Mouse (Mus musculus): ENCODE measurements around the gene Pfas.

The Pfas gene

DNA sequence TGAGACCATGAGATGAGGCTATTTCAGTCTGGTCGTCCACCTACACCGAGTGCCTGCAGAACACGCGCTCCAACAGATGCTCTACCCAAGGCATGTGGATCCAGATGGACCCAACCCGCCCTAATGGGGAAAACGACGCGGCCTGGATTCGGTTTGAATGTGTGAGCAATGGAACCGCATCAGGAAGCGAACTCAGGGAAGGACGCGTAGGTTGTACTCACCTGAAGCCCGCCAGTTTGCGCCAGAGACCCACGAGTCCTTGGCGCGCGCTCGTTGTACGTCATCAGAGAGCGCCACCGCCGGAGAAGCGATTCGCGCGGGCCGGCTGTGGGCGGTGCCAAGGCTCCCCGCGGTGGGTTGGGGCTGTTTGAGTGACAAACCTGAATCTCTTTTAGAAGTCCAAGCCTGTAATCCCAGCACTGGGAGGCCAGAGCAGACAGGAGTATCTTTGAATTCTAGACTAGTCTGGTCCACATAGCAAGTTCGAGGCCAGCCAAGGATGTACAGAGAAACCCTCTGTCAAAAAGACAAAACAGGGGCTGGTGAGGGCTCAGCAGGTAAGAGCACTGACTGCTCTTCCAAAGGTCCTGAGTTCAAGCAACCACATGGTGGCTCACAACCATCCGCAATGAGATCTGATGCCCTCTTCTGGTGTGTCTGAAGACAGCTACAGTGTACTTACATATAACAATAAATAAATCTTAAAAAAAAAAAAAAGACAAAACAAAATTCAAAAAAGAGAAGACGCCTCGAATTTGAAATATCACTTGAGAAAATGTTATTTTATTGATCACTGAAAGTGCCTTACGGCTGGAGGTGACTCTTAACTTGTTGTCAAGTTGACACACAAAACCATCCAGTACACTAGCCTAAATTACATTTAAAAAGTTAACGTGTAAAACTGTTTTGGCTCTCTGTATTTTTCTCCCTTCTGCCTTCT is at the start of gene Pfas:
Pfas (minus strand) TSS at position 279 of the 940 bp plus-strand sequence.
- peak; percentile 80 to 84 for DNase-seq (ENCODE audit: low spot score in 2 of 2)

DNA sequence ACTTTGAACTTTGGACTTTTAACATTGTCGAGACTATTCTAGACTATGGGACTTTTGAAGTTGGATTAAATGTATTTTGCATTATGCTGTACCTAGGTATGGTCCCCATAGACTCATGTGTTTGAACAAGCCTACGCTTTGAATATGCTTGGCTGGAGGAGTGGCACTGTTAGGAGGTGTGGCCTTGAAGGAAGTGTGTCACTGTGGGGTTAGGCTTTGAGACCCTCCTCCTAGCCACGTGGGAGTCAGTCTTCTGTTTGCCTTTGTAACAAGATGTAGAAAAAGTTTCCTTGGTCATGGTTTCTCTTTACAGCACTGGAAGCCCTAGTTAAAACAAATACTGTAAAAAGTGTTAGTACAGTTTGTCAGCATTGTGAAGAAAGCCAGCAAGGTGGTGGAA is 45.6 kb upstream of the Pfas start:
- DNase-seq (ENCODE audit: low spot score in 2 of 2) = no peak

DNA sequence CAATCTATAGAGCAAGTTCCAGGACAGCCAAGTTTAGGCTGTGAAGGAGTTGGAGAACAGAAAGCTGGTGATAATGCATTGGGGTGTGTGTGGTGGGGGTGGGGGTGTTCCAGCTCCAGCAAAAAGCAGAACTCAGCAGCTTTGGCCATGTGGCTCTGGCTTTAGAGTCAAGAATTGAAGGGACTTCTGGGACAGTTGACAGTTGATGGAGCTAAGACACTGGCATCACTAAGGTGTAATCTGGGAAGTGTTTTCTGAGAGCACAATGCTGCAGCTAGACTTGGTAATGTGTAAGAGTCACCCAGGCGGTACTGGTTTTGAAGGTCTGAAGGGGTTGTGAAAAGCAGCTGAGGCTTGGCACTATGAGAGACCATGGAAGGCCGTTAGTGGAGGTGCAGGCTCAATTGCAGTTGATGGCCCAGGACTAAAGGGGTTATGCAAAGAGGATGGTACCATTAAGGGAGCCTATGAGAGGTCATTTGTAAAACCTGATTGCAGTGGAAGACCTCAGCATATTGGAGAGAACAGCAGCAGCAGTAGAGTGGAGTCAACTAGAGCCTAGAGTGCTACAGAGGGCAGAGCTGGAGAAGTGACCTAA is 44.7 kb upstream of the Pfas start:
- no peak for DNase-seq (ENCODE audit: low spot score in 2 of 2)

DNA sequence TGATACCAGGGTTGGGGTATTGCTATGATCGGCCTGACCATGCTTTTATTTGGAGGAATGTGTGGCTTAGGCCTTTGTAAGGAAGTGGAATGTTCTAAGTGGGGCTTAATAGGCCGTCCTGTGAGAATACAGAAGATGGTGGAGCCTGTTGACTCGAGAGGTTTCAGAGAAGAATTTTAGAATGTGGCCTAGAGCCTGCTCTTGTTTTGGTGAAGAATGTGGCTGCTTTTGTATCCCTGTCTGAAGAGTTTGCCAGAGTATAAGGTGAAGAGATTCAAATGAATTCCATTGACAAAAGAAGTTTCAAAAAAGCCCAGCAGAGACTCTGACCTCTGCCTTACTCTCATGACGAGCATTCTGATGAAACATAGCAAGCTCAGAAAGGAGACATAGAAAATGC is 43.5 kb upstream of the Pfas start:
- DNase-seq (ENCODE audit: low spot score in 2 of 2) = no peak

DNA sequence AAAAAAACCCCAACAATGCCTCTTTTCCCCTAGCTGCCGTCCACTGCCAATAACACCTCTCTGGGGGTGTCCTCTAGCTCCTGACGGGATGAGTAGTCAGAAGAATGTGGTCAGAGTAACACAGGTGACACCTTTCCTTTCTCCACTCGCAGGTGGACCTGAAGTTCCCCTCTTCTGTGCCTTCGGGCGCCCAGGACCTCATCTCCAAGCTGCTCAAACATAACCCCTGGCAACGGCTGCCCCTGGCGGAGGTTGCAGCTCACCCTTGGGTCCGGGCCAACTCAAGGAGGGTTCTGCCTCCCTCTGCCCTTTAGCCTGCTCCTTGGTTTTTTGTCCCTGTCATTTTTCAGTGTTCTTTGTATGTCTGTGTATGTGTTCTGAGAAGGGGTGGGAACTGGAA is 42.5 kb upstream of the Pfas start:
- no peak for DNase-seq (ENCODE audit: low spot score in 2 of 2)

DNA sequence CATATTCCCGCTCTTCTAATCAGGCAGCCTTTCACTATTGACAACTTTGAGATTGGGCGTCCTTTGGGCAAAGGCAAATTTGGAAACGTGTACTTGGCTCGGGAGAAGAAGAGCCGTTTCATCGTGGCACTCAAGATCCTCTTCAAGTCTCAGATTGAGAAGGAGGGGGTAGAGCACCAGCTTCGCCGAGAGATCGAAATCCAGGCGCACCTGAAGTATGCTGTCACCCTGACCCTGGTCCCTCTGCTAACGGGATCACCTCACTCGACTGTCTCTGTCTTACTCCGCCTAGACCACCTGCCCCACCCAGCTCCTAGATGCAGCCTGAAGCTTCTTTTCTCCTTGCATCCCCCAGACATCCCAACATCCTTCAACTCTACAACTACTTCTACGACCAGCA is 39.9 kb upstream of the Pfas start:
- DNase-seq (ENCODE audit: low spot score in 2 of 2) = no peak

DNA sequence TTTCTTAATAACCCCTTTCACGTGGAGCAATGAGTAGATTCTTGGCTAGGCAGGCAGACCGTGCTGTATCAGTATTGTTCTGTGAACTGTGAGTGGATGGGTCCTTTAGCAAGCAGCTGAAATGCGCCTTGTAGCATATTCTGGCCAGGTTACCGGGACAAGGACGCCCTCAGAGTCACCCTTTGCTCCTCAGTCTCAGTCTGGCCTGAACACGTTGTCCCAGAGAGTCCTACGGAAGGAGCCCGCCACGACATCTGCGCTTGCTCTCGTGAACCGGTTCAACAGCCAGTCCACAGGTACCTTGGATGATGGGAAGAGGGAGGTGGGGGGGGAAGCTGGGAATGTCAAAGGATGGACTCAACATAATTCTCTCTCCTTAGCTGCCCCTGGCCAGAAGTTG is 39.3 kb upstream of the Pfas start:
- DNase-seq (ENCODE audit: low spot score in 2 of 2) = no peak

DNA sequence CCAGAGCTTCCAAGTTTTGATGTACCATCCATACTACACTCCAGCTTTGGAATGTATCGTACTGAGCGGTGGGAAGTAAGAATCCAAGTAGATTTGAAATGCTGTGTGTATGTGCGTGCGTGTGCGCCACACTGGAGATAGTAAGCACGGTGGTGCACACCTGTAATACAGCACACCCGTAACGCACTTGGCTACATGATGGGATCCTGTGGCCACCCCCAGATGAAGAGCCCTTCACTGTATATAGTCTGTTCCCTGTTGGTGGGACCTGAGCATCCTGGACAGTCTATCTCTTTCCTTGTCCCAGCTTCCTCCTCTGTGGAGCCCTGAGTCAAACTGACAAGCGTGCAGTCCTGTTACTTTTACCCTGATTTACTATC is 38.1 kb upstream of the Pfas start:
- no peak for DNase-seq (ENCODE audit: low spot score in 2 of 2)

DNA sequence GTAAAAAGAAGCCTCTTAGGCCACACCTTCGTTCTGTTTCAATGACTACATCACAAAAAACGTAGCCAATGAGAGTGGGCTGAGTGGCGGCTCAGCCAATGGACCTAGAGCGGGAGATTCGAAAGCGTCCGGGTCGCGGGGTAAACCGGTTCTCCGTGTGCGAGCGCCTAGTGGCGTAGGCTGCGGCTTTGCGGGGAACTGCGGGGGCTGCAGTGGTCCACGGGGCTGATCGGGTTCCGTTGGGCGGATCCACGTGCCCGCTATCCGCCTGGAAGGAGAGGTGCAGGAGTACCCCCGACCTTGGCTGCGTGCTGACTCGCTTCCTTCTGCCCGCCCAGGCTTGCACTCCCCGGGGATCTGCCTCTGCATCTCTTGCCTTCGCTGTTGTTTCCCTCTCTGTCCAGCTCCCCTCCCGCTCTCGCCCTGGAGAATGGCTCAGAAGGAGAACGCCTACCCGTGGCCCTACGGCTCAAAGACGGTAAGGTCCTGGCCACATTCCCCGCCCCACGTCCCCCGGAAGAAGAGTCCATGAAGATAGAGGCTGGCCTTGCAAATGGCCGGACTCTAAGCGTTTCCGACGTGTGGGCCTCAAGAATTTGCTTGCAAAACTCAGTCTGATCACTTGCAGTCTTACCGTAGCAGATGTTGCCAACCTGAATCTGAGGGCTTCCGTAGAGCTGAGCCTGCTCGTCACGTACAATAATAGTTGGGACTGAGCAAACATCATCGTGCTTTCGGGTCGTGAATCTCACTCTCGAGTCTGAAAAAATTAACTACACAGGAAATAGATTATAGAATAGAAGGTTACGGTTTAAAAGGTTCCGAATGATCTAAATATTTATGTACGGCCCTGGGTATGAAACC is 37.5 kb upstream of the Pfas start, which contains the start of gene Aurkb:
Aurkb (plus strand) TSS at position 117 of the 864 bp plus-strand sequence.
- peak; percentile 65 to 70 for DNase-seq (ENCODE audit: low spot score in 2 of 2)

DNA sequence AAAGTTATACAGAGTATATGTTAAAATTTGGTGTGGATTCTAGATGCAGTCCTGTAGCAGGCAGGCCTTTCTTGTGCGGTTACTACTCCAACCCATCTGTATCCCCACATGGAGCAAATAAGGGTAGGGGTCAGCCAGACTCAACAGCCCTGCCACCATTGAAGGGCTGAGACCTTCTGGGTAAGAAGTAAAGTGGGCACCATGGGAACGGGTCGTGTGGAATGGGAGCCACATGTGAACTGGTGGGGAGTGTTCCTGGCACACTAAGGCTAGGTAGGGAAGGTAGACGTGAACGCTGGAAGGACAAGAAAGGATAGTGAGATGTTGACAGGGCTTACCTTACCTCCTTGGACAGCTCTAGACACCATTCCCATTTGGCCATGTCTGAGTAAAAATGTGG is 29.9 kb upstream of the Pfas start:
- no peak for DNase-seq (ENCODE audit: low spot score in 2 of 2)

DNA sequence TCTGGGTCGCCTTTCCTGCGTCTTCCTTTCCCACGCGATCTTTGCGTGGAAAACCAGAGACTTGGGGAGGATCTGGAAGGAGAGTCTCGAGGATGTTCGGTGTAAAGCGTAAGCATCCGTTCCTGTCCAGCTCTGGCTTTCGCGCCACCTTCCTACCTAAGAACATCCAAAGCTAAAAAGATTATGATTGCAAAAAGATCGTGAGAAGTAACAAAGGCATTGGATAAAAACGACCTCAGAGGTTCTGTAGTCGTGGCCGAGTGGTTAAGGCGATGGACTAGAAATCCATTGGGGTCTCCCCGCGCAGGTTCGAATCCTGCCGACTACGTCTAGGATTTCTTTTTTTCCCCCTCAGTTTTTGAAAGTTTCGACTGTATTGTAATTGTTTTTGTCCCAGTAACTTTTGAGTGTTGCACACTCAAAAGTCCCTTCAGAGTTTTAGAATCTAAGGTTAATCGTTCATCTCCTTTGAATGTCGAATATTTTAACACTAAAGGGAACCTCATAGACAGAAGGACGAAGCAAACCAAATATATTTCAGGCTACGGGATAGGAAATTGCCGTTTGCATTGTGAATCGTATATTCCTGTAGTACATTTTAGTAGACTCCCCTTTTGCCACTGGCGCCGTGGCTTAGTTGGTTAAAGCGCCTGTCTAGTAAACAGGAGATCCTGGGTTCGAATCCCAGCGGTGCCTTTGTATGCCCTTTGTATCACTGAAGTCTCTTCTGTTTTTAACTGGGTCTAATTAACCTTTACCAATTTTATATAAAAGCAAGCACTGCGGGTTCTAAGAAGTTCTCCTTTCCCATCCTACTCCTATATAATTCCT is 29.2 kb upstream of the Pfas start:
- DNase-seq (ENCODE audit: low spot score in 2 of 2) = peak; percentile 66 to 71

DNA sequence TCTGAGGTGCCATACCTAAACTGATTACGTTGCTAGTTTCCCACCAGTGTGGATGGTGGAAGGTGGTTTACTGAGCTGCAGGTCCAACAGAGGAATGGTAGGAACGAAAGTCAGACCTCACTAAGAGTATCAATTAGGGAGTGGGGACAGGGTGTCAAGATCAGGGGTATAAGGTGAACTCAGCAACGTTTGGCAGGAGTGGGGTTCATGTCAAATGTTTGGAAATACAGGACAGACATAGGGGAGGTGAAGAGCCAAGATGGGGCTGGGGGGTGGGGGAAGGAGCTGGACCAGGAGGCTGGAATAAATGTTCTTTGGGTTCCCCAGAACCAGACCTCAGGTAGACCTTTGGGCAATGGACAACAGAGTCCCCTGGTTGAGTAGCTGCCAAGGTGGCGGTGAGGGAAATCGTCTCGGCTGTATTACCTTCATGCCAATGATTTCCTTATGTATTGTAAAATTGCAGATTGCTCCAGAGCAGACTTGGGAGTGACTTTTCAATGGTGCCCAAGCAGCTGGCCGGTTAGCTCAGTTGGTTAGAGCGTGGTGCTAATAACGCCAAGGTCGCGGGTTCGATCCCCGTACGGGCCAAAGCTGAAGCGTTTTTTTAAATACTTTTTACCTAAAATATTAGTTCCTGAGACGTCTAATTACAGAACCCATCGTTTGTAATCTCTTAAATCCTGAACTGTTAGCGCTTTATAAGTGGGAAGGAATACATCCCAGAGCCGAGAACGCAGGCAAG is 28.4 kb upstream of the Pfas start:
- DNase-seq (ENCODE audit: low spot score in 2 of 2) = peak; percentile 82

DNA sequence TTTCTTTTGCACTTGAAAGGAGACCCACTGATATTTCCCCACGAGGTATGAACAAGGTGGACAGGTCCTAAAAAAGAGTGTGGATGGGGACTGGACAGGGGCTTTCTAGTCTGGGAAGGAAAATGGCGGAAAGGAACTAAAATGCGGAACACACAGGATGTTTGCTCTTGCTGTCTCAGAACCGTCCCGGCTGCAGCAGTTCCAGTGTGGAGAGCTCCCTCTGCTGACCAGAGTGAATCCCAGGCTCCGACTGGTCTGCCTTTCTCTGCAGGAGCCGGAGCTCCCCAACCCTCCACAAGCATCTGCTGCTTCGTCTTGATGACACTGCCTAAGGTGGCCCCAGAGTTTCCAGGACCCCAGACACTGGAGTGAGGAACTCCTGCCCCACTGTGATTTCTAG is 27.6 kb upstream of the Pfas start:
- peak; percentile 47 to 81 for DNase-seq (ENCODE audit: low spot score in 2 of 2)

DNA sequence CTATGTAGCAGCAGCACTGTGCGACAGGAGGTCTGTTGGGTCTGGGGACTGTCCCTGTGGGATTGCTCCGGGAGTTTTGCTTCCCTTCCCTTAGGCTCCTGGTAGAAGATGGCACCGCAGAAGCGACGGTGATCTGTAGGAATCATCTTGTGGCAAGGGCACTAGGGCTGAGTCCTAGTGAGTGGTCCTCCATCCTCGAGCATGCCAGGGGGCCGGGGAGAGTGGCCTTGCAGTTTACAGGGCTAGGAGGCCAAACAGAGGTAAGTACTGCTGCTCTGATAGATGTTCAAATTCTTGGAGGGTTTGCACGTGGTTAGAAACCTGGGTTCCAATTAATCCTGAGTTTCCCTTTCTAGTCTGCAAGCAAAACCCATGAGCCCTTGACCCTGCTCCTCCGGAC is 27.2 kb upstream of the Pfas start:
- DNase-seq (ENCODE audit: low spot score in 2 of 2) = no peak

DNA sequence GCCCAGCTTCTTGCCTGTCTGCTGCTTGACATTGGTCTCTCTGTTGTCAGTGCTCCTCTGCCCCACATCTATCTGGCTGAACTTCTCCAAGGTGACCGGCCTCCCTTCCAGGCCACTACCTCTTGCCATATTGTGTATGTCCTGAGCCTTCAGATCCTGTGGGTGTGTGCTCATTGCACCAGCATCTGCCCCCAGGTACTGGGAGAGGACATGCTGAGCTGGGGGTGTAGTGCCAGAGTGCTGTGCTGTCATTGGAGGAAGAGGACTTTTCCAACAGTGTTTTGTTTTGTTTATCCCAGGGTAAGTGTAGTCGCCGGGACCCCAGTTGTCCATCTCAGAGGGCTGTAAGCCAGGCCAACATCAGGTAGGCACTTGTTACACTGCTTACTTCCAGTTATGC is 26.3 kb upstream of the Pfas start:
- DNase-seq (ENCODE audit: low spot score in 2 of 2) = no peak

DNA sequence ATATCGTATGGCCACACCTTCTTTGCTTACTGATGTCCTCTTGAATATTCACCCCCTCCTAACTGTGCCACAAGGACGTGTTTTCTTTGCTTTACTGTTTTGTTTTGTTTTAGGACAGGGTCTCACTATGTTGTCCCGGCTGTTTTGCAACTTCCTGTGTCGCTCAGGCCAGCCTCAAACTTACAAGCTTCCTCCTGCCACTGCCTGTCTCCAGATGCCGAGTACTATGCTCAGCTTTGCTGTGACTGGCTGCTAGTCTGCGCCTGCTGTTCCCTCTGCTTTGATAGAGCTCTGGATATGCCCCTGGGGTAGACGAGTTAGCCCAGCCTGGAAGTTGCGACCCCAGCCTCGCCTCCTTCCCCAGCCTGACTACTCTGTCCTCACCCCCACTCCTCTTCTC is 25.3 kb upstream of the Pfas start:
- DNase-seq (ENCODE audit: low spot score in 2 of 2) = no peak

DNA sequence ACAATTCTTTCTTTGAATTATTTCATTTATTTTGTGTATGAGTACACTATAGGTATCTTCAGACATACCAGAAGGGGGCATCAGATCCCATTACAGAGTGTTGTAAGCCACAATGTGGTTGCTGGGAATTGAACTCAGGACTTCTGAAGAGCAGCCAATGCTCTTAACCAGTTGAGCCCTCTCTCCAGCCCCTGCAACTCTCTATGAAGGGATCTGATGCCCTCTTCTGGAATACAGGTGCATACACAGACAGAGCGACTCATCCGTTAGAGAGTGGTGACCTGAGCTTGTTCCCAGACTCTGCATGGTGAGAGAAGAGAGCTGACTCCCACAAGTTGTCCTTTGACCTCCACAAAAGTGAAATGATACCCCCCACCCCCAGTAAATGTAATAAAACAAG is 20.5 kb upstream of the Pfas start:
- DNase-seq (ENCODE audit: low spot score in 2 of 2) = no peak

DNA sequence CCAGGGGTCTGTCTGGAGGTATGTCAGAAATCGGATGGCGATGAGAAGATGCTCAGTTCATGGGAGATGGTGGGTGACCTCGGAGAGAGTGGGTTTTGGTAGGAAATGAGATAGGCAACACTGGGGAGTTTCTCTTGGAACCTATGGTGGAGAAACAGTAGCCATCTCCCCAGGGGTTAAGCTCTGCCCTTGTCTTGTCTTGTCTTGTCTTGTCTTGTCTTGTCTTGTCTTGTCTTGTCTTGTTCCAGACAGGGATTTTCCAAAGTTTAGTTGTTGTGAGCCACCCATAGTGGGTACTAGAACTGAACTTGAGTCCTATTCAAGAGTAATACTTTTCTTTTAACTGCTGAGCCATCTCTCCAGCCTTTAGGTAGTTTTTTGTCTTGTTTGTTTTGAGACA is 18.3 kb upstream of the Pfas start:
- no peak for DNase-seq (ENCODE audit: low spot score in 2 of 2)

DNA sequence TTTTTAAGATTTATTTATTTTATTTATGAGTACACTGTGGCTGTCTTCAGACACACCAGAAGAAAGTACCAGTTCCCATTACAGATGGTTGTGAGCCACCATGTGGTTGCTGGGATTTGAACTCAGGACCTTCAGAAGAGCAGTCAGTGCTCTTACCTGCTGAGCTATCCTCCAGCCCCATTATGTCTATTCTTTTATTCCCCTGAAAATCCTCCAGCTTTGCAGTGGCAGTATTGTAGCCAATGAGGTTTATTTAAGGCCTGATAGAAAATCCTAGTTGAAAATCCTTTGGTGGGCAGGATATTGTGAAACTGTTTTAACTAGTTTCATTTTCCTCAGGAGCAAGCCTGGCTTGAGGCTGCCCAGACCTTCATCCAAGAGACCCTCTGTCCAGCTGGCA is 12.4 kb upstream of the Pfas start:
- DNase-seq (ENCODE audit: low spot score in 2 of 2) = no peak

DNA sequence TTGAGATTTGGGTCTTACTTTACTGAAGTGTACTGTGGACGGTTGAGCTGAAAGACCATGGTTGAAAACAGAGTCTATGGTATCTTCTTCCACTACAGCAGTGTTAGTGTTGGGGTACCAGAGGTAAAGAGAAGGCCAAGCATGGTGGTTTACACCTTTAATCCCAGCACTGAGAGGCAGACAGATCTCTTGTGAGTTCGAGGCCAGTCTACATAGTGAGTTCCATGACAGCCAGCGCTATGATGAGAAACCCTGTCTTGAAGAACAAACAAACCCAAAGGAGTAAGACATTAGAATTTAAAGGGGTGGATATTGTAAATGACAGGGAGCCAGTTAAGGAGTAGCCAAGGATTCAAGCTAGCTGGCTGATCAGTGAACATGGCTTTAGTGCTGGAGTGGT is 8.5 kb upstream of the Pfas start:
- DNase-seq (ENCODE audit: low spot score in 2 of 2) = no peak
